Mouse (Mus musculus): ENCODE results near the gene Echs1.

GRCm38 (mm10) chr7:140160363-140160762, 44.1 kb upstream of the Echs1 start:
- TF ChIP-seq CTCF (IDR thresholded peaks at IDR 0.05; ENCODE audit: low read depth): no peak
- TF ChIP-seq EP300 (IDR thresholded peaks at IDR 0.05; ENCODE audit: low read depth): no peak
